Mouse (Mus musculus) myocyte (in vitro differentiated cells): ENCODE data around the gene Ano1.

Experiments used
- CEBPB ChIP-seq: IDR thresholded peaks from 2 replicates; pipeline ENCODE4 v1.6.1; 2011; ENCODE audit warnings: mild to moderate bottlenecking, moderate library complexity; ENCODE audit not compliant: poor library complexity, insufficient read depth, severe bottlenecking
- MAX ChIP-seq: IDR thresholded peaks from one replicate; pipeline ENCODE4 v1.6.1; 2011; ENCODE audit warnings: low read depth, mild to moderate bottlenecking, control low read depth
- POLR2A ChIP-seq: IDR thresholded peaks from one replicate; pipeline ENCODE4 v1.6.1; 2011; ENCODE audit warnings: low read depth, mild to moderate bottlenecking, control low read depth, moderate library complexity; ENCODE audit not compliant: insufficient read length
- USF1 ChIP-seq: IDR thresholded peaks from one replicate; pipeline ENCODE4 v1.6.1; 2011; ENCODE audit warnings: low read depth, mild to moderate bottlenecking, control low read depth, moderate library complexity

GRCm38 (mm10) chr7:144667091-144667490, 84.7 kb downstream of the Ano1 start:
- TF ChIP-seq CEBPB (no peak), MAX (no peak), POLR2A (no peak), USF1 (no peak)
